Mouse (Mus musculus) ovary, adult 10 weeks (tissue): ENCODE data around the gene Hba-x. TPM values are rescaled to one million over a fixed set of nuclear protein-coding genes. Genes with fewer than 3 reads are reported as not detected.

Experiments used
- polyA plus RNA-seq: library from polyadenylated mRNA; stranded (reverse); fragments of 350-450 nt; fragmentation: Illumina TruSeq; extraction: RNeasy Lipid Tissue Mini Kit (QIAGEN cat#74804); gene quantifications from one replicate; pipeline ENCODE4 v1.2.3, GENCODE M21; 2014

Gene Hba-x
- polyA plus RNA-seq: not detected

DNA sequence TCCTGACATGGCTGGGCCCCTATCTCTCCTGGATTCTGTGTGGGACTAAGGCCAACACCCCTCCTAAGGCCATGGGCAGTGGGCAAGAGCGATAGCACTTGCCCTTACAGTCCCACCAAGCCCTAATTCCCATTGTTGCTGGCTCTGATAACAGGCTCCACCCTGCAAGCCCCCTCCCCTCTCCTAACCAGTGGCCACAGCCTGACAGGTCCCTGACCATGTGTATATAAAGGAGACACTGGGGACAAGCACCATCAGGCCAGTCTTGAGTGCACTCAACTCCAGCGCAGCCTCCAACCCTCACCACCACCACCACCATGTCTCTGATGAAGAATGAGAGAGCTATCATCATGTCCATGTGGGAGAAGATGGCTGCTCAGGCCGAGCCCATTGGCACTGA, at the start of gene Hba-x:
Gene Hba-x (plus strand): TSS at position 54 of the 400 bp plus-strand sequence.

DNA sequence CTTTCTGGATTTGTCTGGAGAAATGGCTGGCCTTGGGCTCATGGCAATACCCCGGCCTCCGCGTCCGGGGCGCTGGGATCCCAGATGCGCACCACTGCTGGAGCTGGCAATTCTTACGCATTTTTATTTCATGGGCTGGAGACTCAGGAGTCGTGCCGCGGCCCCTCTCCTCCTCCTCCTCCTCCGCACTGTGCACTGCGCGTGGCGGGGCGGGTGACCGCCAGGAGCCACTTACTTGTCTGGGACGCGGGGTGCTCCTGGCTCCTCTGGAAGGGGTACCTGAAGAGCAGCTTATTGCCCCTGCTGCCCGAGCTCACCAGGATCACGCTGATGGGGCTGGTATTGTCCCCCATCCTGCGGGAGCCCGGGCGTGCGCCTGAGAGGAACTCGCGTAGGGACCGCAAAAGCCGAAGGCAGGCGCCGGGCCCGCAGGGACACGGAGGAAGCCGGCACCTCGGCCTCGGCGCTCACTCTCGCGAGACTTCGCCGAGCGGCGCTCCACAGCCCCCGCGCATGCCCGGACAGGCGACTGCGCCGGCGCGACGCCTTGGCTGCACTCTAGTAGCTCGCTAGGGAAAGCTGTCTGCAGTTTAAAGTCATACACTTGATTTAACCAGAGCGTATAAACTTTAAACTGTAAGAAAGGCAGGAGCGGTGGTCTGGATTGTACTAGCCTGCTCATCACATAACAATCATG, 8.9 kb upstream of the Hba-x start, which contains the start of gene Nprl3:
Gene Nprl3 (minus strand): TSS at position 520 of the 697 bp plus-strand sequence.

DNA sequence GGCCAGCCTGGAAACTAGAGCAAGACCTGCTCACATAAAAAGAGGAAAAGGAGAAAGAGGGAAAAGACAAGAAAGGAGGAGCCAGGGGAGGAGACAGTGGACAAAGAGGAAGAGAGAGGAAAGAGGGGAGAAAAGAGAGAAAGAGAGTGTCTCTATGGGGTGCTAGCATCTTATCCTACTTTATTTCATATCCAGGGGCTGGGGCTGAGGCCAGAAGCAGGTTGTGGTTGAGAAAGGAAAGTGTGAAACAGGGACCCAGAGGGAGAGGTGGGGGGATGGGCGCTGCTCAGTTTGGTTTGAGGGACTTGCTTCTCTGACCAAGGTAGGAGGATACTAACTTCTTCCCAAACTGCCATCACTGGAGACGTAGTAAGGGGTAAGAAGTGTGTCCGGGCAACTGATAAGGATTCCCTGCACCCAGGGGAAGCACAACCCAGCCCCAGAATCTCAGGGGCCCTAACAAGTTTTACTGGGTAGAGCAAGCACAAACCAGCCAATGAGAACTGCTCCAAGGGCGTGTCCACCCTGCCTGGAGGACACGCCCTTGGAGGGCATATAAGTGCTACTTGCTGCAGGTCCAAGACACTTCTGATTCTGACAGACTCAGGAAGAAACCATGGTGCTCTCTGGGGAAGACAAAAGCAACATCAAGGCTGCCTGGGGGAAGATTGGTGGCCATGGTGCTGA, 7.0 kb downstream of the Hba-x start, which contains the start of gene Hba-a1:
Gene Hba-a1 (plus strand): TSS at position 421 of the 687 bp plus-strand sequence.

DNA sequence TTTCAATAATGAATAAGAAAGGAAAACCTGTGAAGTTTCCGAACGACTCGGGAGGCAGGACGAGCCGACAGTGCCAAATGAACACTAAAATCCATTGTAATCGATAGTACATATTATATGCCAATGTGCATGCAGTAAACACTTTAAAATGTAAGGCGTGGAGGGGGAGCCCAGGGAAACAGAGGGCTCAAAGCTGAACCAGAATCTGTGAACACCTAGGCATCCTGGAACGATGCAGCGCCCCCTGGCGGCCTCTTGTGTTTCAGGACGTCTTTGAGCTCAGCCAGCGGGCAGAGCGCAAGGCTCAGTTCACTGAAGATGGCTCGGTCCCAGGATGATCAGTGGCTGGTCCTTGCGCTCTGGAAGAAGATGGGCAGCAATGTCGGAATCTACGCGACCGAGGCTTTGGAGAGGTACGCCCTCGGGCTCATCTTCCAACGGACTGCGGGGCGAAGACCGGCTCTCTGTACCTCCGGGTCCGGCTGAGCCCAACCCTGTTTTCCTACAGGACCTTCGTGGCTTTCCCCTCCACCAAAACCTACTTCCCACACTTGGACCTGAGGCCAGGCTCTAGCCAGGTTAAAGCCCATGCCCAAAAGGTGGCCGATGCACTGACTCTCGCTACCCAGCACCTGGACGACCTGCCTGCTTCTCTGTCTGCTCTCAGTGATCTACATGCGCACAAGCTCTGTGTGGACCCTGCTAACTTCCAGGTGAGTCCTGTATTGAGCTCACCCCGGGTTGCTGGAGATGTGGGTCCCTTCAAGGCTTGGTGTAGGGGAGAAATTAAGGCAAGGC, 10.7 kb downstream of the Hba-x start, which contains the start of gene Hbq1b:
Gene Hbq1b (plus strand): TSS at position 271 of the 798 bp plus-strand sequence.

DNA sequence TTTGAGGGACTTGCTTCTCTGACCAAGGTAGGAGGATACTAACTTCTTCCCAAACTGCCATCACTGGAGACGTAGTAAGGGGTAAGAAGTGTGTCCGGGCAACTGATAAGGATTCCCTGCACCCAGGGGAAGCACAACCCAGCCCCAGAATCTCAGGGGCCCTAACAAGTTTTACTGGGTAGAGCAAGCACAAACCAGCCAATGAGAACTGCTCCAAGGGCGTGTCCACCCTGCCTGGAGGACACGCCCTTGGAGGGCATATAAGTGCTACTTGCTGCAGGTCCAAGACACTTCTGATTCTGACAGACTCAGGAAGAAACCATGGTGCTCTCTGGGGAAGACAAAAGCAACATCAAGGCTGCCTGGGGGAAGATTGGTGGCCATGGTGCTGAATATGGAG, 20.0 kb downstream of the Hba-x start, which contains the start of gene Hba-a2:
Gene Hba-a2 (plus strand): TSS at position 287 of the 400 bp plus-strand sequence.

DNA sequence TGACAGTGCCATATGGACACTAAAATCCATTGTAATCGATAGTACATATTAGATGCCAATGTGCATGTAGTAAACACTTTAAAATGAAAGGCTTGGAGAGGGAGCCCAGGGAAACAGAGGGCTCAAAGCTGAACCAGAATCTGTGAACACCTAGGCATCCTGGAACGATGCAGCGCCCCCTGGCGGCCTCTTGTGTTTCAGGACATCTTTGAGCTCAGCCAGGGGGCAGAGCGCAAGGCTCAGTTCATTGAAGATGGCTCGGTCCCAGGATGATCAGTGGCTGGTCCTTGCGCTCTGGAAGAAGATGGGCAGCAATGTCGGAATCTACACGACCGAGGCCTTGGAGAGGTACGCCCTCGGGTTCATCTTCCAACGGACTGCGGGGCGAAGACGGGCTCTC, 23.7 kb downstream of the Hba-x start, which contains the start of gene Hbq1a:
Gene Hbq1a (plus strand): TSS at position 205 of the 400 bp plus-strand sequence.

Other genes starting within 250 kb of the Hba-x start
- gene Il9r, start 76.1 kb upstream of the Hba-x start, polyA plus RNA-seq: 0.17 TPM
- gene Snrnp25, start 71.0 kb upstream of the Hba-x start, polyA plus RNA-seq: 1.9 TPM
- gene Rhbdf1, start 54.1 kb upstream of the Hba-x start, polyA plus RNA-seq: 0.09 TPM
- 5.3 TPM for gene Mpg, start 49.9 kb upstream of the Hba-x start, polyA plus RNA-seq
- 2.6 TPM for gene Nprl3, start 8.7 kb upstream of the Hba-x start, polyA plus RNA-seq
- not detected for gene Hba-a1, start 7.1 kb downstream of the Hba-x start, polyA plus RNA-seq
- not detected for gene Hbq1b, start 10.6 kb downstream of the Hba-x start, polyA plus RNA-seq
- 19.6 TPM for gene Hba-a2, start 20.1 kb downstream of the Hba-x start, polyA plus RNA-seq
- gene Hbq1a, start 23.7 kb downstream of the Hba-x start, polyA plus RNA-seq: not detected
- gene Sh3pxd2b, start 71.4 kb downstream of the Hba-x start, polyA plus RNA-seq: 5.0 TPM
- 7.6 TPM for gene Ubtd2, start 179.0 kb downstream of the Hba-x start, polyA plus RNA-seq